ENCODE assay signal across 23 mouse cellular contexts in the genomic region with DNA sequence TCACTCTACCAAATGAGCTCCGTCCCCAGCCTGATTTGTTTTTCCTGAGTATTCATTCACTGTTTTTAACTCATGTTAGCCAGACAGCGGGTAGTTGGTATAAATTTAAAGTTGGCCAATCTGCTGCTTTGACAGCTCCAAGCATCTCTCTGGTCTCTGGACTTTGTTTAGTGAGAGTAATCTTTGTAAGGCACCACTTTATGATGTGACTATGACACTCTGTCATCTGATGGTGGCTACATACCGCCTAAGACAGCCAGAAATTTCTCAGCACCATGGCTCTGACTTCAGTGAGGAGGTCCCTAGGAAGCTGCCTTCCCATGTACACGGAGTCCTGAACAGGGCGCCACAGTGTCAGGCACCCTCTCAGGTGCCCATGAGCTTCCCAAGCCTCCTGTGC. TPM values are rescaled to one million over a fixed set of nuclear protein-coding genes. Genes with fewer than 3 reads are reported as not detected.
DNase-seq lines count a peak whose midpoint lies in the region; ATAC-seq and TF ChIP-seq lines count a peak whose summit lies in the region.
"Had no signal": no experiment of that assay in that cellular context is flagged by ENCODE, and none has a peak within 500 bp of the region (broad histone marks: within the 10 kb centered on the region; RNA-seq: fewer than 3 reads in every experiment).

No protein-coding gene starts in this region.

- ATAC-seq in forebrain, postnatal 0 days = peak; percentile 70
- no peak for ATAC-seq in forebrain, embryonic 14.5 days
- peak; percentile 71; the same call in 1 of the 2 replicates for ATAC-seq in lung, embryonic 14.5 days (ENCODE audit: insufficient read depth)
- ATAC-seq in lung, postnatal 0 days = no peak
- ATAC-seq in lung, embryonic 16.5 days (ENCODE audit: low read depth) = peak; percentile 67
- ATAC-seq: activated CD4-positive, CD25-positive, alpha-beta regulatory T cell, adult 4 months; CD4-positive, CD25-positive, alpha-beta regulatory T cell, adult 4 months; forebrain, embryonic 13.5 days; forebrain, embryonic 16.5 days; Patski had no signal

- H3K9me3 ChIP-seq in forebrain, postnatal 0 days (ENCODE audit: low read length) = no peaks in the 10 kb centered on the region
- H3K9me3 ChIP-seq in forebrain, embryonic 14.5 days (replicated peaks; ENCODE audit: control insufficient read depth, low read length) = no peaks in the 10 kb centered on the region
- no peaks in the 10 kb centered on the region for H3K9me3 ChIP-seq in lung, embryonic 14.5 days (ENCODE audit: low read depth, low read length)
- no peaks in the 10 kb centered on the region for H3K9me3 ChIP-seq in lung, postnatal 0 days (ENCODE audit: low read length)
- H3K9me3 ChIP-seq in lung, embryonic 16.5 days (ENCODE audit: control insufficient read depth, low read length) = no peaks in the 10 kb centered on the region
- H3K9me3 ChIP-seq: embryonic facial prominence, embryonic 10.5 days; embryonic facial prominence, embryonic 12.5 days; forebrain, embryonic 13.5 days; G1E had no signal

- H3K27me3 ChIP-seq in forebrain, postnatal 0 days (ENCODE audit: insufficient read depth, low read length) = no peaks in the 10 kb centered on the region
- no peaks in the 10 kb centered on the region for H3K27me3 ChIP-seq in forebrain, embryonic 14.5 days (replicated peaks; ENCODE audit: control insufficient read depth, insufficient read depth, low read length)
- no peaks in the 10 kb centered on the region for H3K27me3 ChIP-seq in lung, embryonic 14.5 days (ENCODE audit: insufficient read depth, low read length)
- no peaks in the 10 kb centered on the region for H3K27me3 ChIP-seq in lung, postnatal 0 days (replicated peaks; ENCODE audit: insufficient read depth, low read length)
- no peaks in the 10 kb centered on the region for H3K27me3 ChIP-seq in lung, embryonic 16.5 days (ENCODE audit: control insufficient read depth, insufficient read depth, low read depth, low read length)
- H3K27me3 ChIP-seq: embryonic facial prominence, embryonic 12.5 days; forebrain, embryonic 13.5 days; Patski had no signal

- no peak for TF ChIP-seq CTCF in forebrain, postnatal 0 days (IDR thresholded peaks at IDR 0.05; ENCODE audit: low read depth)
- TF ChIP-seq CTCF in lung, embryonic 14.5 days (IDR thresholded peaks at IDR 0.05; ENCODE audit: low read depth) = no peak
- TF ChIP-seq CTCF in lung, postnatal 0 days (IDR thresholded peaks at IDR 0.05) = no peak

- H3K36me3 ChIP-seq in forebrain, postnatal 0 days (ENCODE audit: insufficient read depth) = peaks cover 3% of the 10 kb centered on the region; the same call in 1 of the 2 replicates
- H3K36me3 ChIP-seq in forebrain, embryonic 14.5 days (ENCODE audit: control insufficient read depth, insufficient read depth, low read length) = no peaks in the 10 kb centered on the region
- no peaks in the 10 kb centered on the region for H3K36me3 ChIP-seq in lung, embryonic 14.5 days (ENCODE audit: insufficient read depth)
- H3K36me3 ChIP-seq in lung, postnatal 0 days (ENCODE audit: insufficient read depth, low read length) = no peaks in the 10 kb centered on the region
- no peaks in the 10 kb centered on the region for H3K36me3 ChIP-seq in lung, embryonic 16.5 days (ENCODE audit: control insufficient read depth, insufficient read depth, low read length)
- H3K36me3 ChIP-seq: embryonic facial prominence, embryonic 10.5 days; embryonic facial prominence, embryonic 12.5 days; G1E had no signal

- 86% methylated on average over 5 of the region's 5 CpGs for WGBS in forebrain, postnatal 0 days
- WGBS in forebrain, embryonic 14.5 days = 94% methylated on average over 5 of the region's 5 CpGs
- 53% methylated on average over 5 of the region's 5 CpGs for WGBS in lung, embryonic 14.5 days
- 61% methylated on average over 5 of the region's 5 CpGs for WGBS in lung, postnatal 0 days
- WGBS in lung, embryonic 16.5 days = 51% methylated on average over 5 of the region's 5 CpGs

- H3K4me3 ChIP-seq in forebrain, postnatal 0 days (ENCODE audit: low read depth, low read length) = no peak overlapping the region
- no peak overlapping the region for H3K4me3 ChIP-seq in forebrain, embryonic 14.5 days (ENCODE audit: low read depth, low read length)
- H3K4me3 ChIP-seq in lung, embryonic 14.5 days (ENCODE audit: low read depth, low read length) = no peak overlapping the region
- H3K4me3 ChIP-seq in lung, postnatal 0 days (ENCODE audit: low read depth, low read length) = no peak overlapping the region
- no peak overlapping the region for H3K4me3 ChIP-seq in lung, embryonic 16.5 days (ENCODE audit: low read length)
- H3K4me3 ChIP-seq: embryonic facial prominence, embryonic 10.5 days; embryonic facial prominence, embryonic 12.5 days; forebrain, embryonic 13.5 days had no signal

- H3K27ac ChIP-seq in forebrain, postnatal 0 days (ENCODE audit: low read depth, low read length) = no peak overlapping the region
- H3K27ac ChIP-seq in forebrain, embryonic 14.5 days (ENCODE audit: low read depth, low read length) = no peak overlapping the region
- H3K27ac ChIP-seq in lung, embryonic 14.5 days (ENCODE audit: low read depth) = peak overlapping the region; percentile 18; the same call in 1 of the 2 replicates
- no peak overlapping the region for H3K27ac ChIP-seq in lung, postnatal 0 days (ENCODE audit: low read length)
- H3K27ac ChIP-seq in lung, embryonic 16.5 days (ENCODE audit: low read length) = no peak overlapping the region
- H3K27ac ChIP-seq: embryonic facial prominence, embryonic 10.5 days; embryonic facial prominence, embryonic 12.5 days; forebrain, embryonic 13.5 days had no signal

- DNase-seq in forebrain, postnatal 0 days = no peak
- DNase-seq in forebrain, embryonic 14.5 days (ENCODE audit: low spot score) = no peak
- DNase-seq in lung, embryonic 14.5 days = peak; percentile 65
- no peak for DNase-seq in lung, postnatal 0 days (ENCODE audit: low spot score)
- no peak for DNase-seq in lung, postnatal 10 days
- DNase-seq: adrenal gland, adult 8-10 months; adrenal gland, postnatal 36 days; B cell, adult 2 months; cerebellum, adult 11-12 months; cerebellum, adult 2 months; cerebellum, adult 9-10 months; cerebellum, postnatal 10 days; cerebellum, postnatal 25 days had no signal

- no peak for TF ChIP-seq EP300 in lung, postnatal 0 days (IDR thresholded peaks at IDR 0.05)

- no peak overlapping the region for H3K9ac ChIP-seq in forebrain, postnatal 0 days
- no peak overlapping the region for H3K9ac ChIP-seq in forebrain, embryonic 14.5 days (ENCODE audit: low read length)
- H3K9ac ChIP-seq in lung, embryonic 14.5 days = no peak overlapping the region
- no peak overlapping the region for H3K9ac ChIP-seq in lung, postnatal 0 days (replicated peaks; ENCODE audit: low read depth)
- H3K9ac ChIP-seq in lung, embryonic 16.5 days (ENCODE audit: low read length) = no peak overlapping the region
- H3K9ac ChIP-seq: embryonic facial prominence, embryonic 12.5 days; forebrain, embryonic 13.5 days had no signal

- no peak overlapping the region for H3K4me2 ChIP-seq in forebrain, postnatal 0 days (ENCODE audit: low read depth)
- H3K4me2 ChIP-seq in forebrain, embryonic 14.5 days (ENCODE audit: low read length) = no peak overlapping the region
- no peak overlapping the region for H3K4me2 ChIP-seq in lung, embryonic 14.5 days
- no peak overlapping the region for H3K4me2 ChIP-seq in lung, postnatal 0 days (replicated peaks; ENCODE audit: low read depth, low read length)
- no peak overlapping the region for H3K4me2 ChIP-seq in lung, embryonic 16.5 days (ENCODE audit: low read depth, low read length)
- H3K4me2 ChIP-seq: embryonic facial prominence, embryonic 12.5 days; forebrain, embryonic 13.5 days had no signal

- no peaks in the 10 kb centered on the region for H3K4me1 ChIP-seq in forebrain, postnatal 0 days (ENCODE audit: insufficient read depth)
- H3K4me1 ChIP-seq in forebrain, embryonic 14.5 days (ENCODE audit: control insufficient read depth, insufficient read depth, low read length) = no peaks in the 10 kb centered on the region
- no peaks in the 10 kb centered on the region for H3K4me1 ChIP-seq in lung, embryonic 14.5 days (ENCODE audit: insufficient read depth)
- H3K4me1 ChIP-seq in lung, postnatal 0 days (ENCODE audit: insufficient read depth, low read depth, low read length) = no peaks in the 10 kb centered on the region
- H3K4me1 ChIP-seq in lung, embryonic 16.5 days (replicated peaks; ENCODE audit: control insufficient read depth, insufficient read depth, low read length) = no peaks in the 10 kb centered on the region
- H3K4me1 ChIP-seq: embryonic facial prominence, embryonic 10.5 days; embryonic facial prominence, embryonic 12.5 days; forebrain, embryonic 13.5 days had no signal

RNA-seq across cellular contexts. Expression of gene Yap1, which starts 14.2 kb away (rescaled TPM):
- 10.7 and 14.5 TPM in 2 replicates for total RNA-seq in forebrain, postnatal 0 days (2014; rRNA removed)
- polyA plus RNA-seq in forebrain, postnatal 0 days (2015; fragmentation: Nextera tagmentation; extraction: Ambion mirVana) = 4.0 and 4.7 TPM in 2 replicates
- 7.6 and 8.7 TPM in 2 replicates for polyA plus RNA-seq in forebrain, embryonic 14.5 days (2014; fragmentation: Nextera tagmentation; extraction: Ambion mirVana)
- 37.7 and 42.0 TPM in 2 replicates for polyA plus RNA-seq in lung, embryonic 14.5 days (2014; fragmentation: Nextera tagmentation; extraction: Ambion mirVana)
- polyA plus RNA-seq in lung, postnatal 0 days (2015; fragmentation: Nextera tagmentation; extraction: Ambion mirVana) = 17.0 and 19.0 TPM in 2 replicates
- 28.5 and 30.3 TPM in 2 replicates for polyA plus RNA-seq in lung, embryonic 16.5 days (2015; fragmentation: Nextera tagmentation; extraction: Ambion mirVana)
- total RNA-seq: CH12.LX had no signal
- polyA plus RNA-seq: activated CD4-positive, CD25-positive, alpha-beta regulatory T cell, adult 4 months; CD4-positive, CD25-positive, alpha-beta regulatory T cell, adult 4 months had no signal

RNA-seq across cellular contexts. Expression of gene Cfap300, which starts 24.0 kb away (rescaled TPM):
- total RNA-seq in forebrain, postnatal 0 days (2014; rRNA removed) = 15.9 and 17.6 TPM in 2 replicates
- polyA plus RNA-seq in forebrain, postnatal 0 days (2015; fragmentation: Nextera tagmentation; extraction: Ambion mirVana) = 11.0 and 12.6 TPM in 2 replicates
- polyA plus RNA-seq in forebrain, embryonic 14.5 days (2014; fragmentation: Nextera tagmentation; extraction: Ambion mirVana) = 17.4 and 18.1 TPM in 2 replicates
- polyA plus RNA-seq in lung, embryonic 14.5 days (2014; fragmentation: Nextera tagmentation; extraction: Ambion mirVana) = 10.8 and 13.0 TPM in 2 replicates
- 5.1 and 6.5 TPM in 2 replicates for polyA plus RNA-seq in lung, postnatal 0 days (2015; fragmentation: Nextera tagmentation; extraction: Ambion mirVana)
- 14.4 and 15.7 TPM in 2 replicates for polyA plus RNA-seq in lung, embryonic 16.5 days (2015; fragmentation: Nextera tagmentation; extraction: Ambion mirVana)

Comparison
In these comparisons a context has a peak if more than half of its experiments do, and no peak if none do; other contexts are left out.
1. ATAC-seq: peak in forebrain, postnatal 0 days (single experiment), lung, embryonic 14.5 days (single experiment) and lung, embryonic 16.5 days (single experiment); none in forebrain, embryonic 14.5 days (single experiment) and lung, postnatal 0 days (single experiment).